Mouse (Mus musculus) R1 (cell line): ENCODE results near the gene Ccdc24.
A peak's percentile ranks its signal among the peaks of the same experiment; 100 is the strongest.

Experiments
- DNase-seq: peaks from one replicate; pipeline ENCODE4 v3.0.0-alpha.2; 2018; ENCODE audit warnings: low read depth, low spot score

The Ccdc24 gene

GRCm38 (mm10) chr4:117891738-117892161 lies 19.4 kb upstream of the Ccdc24 start, which contains the start of gene Dph2:
Dph2 (minus strand) TSS chr4:117892032.
- DNase-seq: peak; percentile 97

DNA sequence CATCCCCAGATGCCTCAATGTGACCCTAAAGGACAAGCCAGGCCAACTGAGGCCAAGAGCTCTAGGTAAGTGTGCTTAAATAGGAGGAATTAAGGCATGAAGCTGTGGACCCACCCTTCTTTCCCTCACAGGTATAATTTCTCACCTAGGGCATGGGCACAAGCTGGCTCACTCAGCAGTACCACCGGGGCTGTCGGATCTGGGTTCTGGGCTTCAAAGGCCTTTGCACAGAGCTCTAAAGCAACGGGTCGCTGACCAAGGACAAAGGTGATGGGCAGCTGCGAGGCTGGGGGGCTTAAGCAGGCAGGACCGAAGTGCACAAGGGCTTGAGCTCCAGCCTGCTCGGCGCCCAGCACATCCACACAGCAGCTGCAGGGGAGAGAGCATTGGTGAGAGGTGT lies 18.4 kb upstream of the Ccdc24 start:
- DNase-seq: no peak

GRCm38 (mm10) chr4:117890031-117890430 lies 17.7 kb upstream of the Ccdc24 start:
- no peak for DNase-seq

DNA sequence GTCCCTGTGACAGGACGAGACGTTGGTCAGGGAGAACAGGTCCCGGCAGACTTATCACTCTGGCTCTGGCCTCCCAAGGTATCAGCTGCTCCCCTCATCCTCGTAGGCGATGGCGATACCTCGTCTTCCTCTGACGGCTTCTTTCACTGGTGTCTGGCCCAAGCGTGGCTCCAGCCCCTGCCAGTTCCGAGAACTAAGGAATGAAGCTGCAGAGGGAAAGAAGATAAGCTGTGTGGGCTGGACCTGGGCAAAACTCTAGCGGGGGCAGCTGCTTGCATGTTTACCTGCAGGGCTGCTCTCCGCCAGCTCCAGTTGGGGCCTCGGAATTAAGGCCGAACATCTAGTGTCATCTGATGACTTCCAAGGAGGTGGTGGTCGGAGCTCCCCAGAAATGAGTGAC lies 17.1 kb upstream of the Ccdc24 start:
- no peak for DNase-seq

- DNase-seq: no peak
Measured at GRCm38 (mm10) chr4:117887920-117888319, 15.6 kb upstream of the Ccdc24 start.

DNA sequence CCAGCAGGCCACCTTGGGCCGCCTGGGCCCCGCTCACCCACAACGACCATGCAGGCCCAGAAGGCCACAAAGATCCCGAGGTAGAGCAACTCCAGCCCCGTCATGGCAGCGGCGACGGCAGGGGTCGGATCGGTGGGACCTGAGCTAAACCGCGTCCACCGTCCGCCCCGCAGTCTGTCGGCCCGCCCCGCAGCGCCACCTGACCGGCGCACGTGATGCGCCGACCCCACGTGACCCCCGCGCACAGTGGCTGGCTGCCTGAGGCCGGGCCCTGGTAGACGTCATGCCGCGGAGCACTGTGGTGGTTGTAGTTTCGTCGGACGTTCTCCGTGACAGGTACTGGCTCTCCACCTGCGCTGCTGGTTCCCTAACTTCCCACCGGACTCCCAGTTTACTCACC lies 14.8 kb upstream of the Ccdc24 start, which contains the start of gene Atp6v0b:
Gene Atp6v0b (minus strand): TSS at position 201 of the 400 bp plus-strand sequence.
- DNase-seq: peak; percentile 91

GRCm38 (mm10) chr4:117886644-117887043 lies 14.3 kb upstream of the Ccdc24 start:
- DNase-seq: peak; percentile 54

DNA sequence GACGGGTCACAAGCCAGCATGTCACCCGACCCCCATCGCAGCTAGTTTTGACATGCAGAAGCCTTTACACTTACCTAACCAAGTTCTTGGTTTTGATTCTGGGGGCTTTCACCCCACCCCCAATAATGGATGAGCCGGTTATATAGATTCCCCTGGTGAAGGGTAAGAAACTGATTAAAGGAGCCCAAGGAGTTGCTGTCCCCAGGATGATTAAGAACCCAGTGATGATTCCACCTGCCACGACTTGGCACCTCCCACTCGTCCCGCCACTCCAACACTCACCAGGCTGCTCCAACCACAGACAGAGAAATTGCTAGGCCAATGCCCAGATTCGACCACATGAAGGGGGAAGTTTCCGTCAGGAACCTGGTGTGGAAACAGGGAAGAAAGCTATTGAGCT lies 13.6 kb upstream of the Ccdc24 start:
- no peak for DNase-seq

DNA sequence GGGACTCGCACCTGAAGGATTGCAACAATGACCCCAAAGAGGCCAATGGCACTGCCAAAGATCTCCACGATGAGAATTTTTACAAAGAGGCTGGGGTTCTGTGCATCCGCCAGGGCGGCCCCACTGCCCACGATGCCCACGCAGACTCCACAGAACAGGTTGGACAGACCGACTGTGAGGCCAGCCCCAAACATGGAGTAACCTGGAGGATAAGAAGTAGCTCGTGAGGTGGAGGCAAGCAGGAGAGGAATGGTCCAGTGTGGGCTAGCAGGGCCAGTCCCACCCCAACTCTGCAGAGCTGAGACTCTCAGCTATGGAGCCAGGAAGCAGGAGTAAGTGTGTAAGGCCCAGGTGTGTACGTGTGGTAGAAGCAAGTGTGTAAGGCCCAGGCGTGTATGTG lies 12.7 kb upstream of the Ccdc24 start:
- no peak for DNase-seq

DNA sequence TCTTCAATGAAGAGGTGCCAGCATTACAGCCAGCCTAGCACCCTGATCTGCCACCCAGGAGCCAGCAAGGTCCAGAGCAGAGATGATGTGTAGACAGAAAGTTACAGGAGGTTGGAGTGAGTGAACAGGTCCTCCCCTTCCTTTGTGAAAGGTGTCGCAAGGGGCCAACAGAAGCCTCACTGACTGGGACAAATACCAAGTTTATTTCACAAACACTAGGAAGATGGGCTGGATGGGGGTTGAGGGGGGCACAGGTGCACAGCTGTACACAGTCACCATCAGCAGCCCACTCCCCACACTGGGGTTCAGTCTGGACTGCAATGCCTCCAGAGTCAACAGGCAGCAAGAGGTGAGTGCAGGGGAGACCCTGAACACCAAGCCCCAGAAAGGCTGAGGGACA lies 11.8 kb upstream of the Ccdc24 start:
- no peak for DNase-seq

DNA sequence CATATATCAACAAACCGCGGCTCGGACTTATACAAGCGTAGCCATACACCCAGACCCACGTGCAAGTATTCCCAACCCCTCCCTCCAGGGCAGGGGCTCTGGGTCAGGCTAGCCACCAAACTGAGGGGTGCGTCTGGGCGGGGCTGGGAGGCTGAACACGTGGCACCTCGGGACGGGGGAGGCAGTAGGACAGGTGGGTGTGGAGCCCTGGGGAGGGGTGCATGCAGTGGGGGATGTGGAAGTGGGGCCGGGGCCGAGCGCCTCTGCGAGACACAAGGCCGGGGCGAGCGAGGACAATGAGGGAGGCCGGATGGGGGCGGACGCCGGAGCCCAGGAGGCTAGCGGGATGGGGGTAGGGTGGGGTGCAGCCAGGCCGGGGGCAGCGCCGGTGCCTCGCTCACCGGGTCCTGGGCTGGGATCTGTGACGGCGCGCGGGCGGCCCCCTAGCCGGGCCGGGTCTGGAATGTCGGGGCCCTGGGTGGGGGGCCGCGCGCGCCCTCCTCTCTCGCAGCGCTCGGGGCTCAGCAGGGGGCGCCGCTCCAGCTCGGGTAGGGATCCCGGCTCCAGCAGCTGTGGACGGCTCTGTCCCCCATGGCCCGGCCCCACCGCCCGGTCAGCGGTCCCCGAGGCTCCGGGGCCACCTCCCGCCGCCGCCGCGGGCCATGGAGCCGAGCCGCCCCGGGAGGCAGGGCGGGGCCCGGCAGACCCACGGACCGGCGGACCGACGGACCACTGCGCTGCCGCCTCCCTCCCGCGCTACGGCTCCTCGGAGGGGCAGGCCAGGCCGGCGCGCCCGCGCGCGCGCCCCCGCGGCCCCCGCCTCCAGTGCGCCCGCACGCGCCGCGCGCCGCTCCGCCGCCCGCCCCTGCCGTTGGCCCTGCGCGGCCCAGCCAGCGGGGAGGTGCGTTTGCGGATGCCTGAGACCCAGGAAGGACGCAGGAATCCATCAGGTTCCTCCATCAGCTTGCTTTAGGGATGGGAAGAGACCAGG lies 10.6 kb upstream of the Ccdc24 start, which contains the start of gene B4galt2:
Gene B4galt2 (minus strand): TSS at position 787 of the 991 bp plus-strand sequence.
- peak; percentile 72 for DNase-seq

DNA sequence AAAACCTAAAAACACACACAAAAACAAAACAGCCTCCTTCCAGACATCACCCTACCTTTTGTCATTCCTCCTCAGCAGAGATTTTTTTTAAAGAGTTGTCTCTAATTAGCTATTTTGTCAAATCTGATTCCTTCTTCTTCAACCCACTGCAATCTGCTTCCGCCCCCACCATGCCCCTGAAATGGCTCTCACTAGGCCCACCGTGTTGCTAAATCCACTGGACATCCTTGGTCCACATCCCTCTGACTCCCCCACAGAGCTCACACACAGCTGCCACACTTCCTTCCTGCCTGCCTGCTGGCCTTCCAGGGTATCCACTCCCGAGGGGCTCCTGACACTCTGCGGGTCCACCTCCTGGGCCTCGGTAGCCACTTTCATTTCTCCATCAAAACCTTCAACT lies 6.3 kb upstream of the Ccdc24 start:
- no peak for DNase-seq

- DNase-seq: no peak
Measured at GRCm38 (mm10) chr4:117878301-117878700, 5.9 kb upstream of the Ccdc24 start.

- no peak for DNase-seq
Measured at GRCm38 (mm10) chr4:117873615-117874014, 1.3 kb upstream of the Ccdc24 start.

DNA sequence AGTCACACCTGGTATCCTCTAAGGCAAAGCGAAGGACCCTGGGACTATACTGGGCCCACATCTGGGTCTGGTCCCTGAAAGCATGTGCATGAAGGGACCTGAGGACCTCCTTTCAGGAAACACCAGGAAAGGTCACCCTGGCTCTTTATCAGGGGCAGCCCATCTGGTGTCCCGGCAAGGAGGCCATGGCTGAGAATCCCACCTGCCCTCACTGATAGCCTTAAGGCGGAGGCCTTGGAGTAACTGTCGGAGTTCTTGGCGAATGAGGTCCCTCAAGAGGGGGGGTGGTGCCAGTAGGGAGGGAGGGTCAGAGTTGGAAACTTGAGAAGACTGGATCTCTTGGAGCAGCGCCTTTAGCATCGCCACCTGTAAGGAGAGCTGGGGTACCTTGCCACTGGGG lies 570 bp downstream of the Ccdc24 start:
- no peak for DNase-seq

DNA sequence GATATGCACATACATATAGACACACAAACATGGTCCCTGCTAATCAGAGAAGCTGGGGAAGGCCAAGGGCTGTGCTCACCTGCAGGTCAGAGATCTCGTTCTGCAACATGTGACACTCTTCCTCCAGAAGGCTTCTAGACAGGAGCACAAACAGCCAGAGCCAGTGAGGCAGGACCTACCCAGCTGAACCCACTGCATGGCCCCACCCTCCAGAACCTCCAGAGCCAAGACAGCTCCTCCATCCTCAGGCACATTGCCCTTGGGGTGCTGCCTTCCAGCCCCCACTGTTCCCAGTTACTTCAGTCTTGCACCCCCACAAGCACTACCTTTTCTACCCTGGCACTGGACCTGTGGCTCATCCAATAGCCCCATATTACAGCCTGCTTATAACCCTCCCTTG lies 1.9 kb downstream of the Ccdc24 start:
- no peak for DNase-seq

GRCm38 (mm10) chr4:117869317-117869716 lies 3.0 kb downstream of the Ccdc24 start:
- no peak for DNase-seq

GRCm38 (mm10) chr4:117867823-117868222 lies 4.5 kb downstream of the Ccdc24 start:
- DNase-seq: peak; percentile 70

GRCm38 (mm10) chr4:117867000-117867399 lies 5.4 kb downstream of the Ccdc24 start:
- DNase-seq: no peak

GRCm38 (mm10) chr4:117866083-117866482 lies 6.3 kb downstream of the Ccdc24 start:
- DNase-seq: no peak

DNA sequence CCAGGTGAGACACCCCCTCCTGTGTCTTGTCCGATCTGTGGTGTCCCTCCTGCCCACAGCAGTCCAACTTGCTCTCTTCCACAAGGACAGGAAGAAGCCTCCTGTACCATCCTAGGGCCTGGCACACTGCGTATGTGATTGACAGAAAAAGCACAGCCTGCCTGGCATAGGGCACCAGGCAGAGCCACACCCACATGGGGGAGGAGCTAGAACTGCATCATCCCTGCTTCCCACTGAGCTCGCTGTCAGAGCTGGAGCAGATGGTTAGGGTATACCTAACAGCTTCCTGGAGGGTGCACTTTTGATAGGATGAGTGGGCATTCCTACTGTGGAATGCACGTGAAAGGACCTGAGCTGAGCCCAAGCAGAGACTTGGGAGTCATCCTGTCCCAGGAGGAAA lies 9.5 kb downstream of the Ccdc24 start:
- no peak for DNase-seq

DNA sequence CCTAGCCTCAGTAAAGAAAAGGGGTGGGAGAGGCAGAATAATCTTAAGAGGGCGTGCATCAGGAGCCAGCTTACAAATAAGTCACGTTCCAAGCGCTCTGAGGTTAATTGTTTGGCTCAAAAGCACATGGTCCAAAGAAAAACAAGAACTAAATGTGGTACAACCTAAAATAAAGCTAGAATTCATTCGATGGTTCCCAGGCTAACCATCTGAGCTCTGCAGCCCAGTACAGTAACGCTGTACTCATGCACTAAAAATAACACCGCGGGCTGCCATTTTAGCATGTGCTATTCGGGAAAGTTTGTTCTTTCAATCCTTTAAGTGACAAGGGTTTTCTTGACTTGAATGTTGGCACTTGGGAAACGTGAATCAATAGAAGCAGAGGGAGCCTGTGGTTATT lies 11.8 kb downstream of the Ccdc24 start:
- no peak for DNase-seq

- DNase-seq: no peak
Measured at GRCm38 (mm10) chr4:117858794-117859193, 13.6 kb downstream of the Ccdc24 start.
